Mouse (Mus musculus): Measurements from ENCODE around the gene Nutm1. TPM values are rescaled to one million over a fixed set of nuclear protein-coding genes. Genes with fewer than 3 reads are reported as not detected.

The Nutm1 gene
- polyA plus RNA-seq, 1 experiment from 2014 or later, result 0.09 TPM

DNA sequence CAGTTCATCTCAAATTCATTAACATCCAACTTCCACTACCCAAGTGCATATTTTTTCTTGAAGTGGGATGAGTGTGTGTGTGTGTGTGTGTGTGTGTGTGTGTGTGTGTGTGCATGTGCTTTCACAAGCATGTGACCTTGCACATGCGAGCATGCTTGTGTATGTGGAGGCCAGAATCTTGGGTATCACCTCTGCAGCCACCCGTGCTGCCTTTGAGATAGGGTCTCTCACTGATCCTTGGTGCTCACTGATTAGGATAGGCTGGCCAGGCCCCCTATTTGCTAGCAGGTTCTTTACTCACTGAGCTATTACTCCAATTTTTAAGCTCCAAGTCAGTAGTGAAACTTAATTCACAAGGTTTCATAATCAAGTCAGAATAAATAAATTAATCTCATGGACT, 13.8 kb upstream of the Nutm1 start:
- 0 out of 2 replicates have a peak, but pooled peaks cover 3% of the 10 kb centered on the region for H3K36me3 ChIP-seq
- no peak overlapping the region for H3K4me2 ChIP-seq (replicated peaks)
- H3K4me1 ChIP-seq, result peaks cover 9% of the 10 kb centered on the region
- H3K27me3 ChIP-seq, result no peaks in the 10 kb centered on the region
- no peak for ATAC-seq (ENCODE audit: low FRiP score)
- H3K27ac ChIP-seq, result no peak overlapping the region
- no peak overlapping the region for H3K9ac ChIP-seq
- no peaks in the 10 kb centered on the region for H3K9me3 ChIP-seq (replicated peaks)
- no peak overlapping the region for H3K4me3 ChIP-seq
- WGBS, result 90% methylated on average over 2 of the region's 2 CpGs

DNA sequence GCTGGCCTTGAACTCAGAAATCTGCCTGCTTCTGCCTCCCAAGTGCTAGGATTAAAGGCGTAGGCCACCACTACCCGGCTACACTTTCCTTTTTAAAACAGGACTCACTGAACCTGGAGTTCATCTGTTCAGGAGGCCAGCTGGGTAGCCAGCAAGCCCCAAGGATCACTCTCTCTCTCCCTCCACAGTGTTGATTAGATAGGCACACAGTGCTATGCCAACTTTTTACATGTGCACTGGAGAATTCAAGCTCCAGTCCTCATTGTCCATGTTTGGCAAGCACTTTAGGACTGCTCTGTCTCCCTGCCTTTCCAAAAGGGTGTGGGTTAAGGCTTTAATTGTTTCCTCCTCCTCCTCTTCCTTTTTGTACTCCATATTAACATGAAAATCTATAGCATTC, 10.9 kb upstream of the Nutm1 start:
- H3K9ac ChIP-seq, result no peak overlapping the region
- WGBS, result 95% methylated on average over 2 of the region's 2 CpGs
- ATAC-seq (ENCODE audit: low FRiP score), result no peak
- no peak overlapping the region for H3K27ac ChIP-seq
- no peaks in the 10 kb centered on the region for H3K9me3 ChIP-seq (replicated peaks)
- no peak overlapping the region for H3K4me2 ChIP-seq (replicated peaks)
- no peak overlapping the region for H3K4me3 ChIP-seq
- H3K4me1 ChIP-seq, result peaks cover 24% of the 10 kb centered on the region
- H3K36me3 ChIP-seq, result no peaks in the 10 kb centered on the region
- H3K27me3 ChIP-seq, result no peaks in the 10 kb centered on the region

DNA sequence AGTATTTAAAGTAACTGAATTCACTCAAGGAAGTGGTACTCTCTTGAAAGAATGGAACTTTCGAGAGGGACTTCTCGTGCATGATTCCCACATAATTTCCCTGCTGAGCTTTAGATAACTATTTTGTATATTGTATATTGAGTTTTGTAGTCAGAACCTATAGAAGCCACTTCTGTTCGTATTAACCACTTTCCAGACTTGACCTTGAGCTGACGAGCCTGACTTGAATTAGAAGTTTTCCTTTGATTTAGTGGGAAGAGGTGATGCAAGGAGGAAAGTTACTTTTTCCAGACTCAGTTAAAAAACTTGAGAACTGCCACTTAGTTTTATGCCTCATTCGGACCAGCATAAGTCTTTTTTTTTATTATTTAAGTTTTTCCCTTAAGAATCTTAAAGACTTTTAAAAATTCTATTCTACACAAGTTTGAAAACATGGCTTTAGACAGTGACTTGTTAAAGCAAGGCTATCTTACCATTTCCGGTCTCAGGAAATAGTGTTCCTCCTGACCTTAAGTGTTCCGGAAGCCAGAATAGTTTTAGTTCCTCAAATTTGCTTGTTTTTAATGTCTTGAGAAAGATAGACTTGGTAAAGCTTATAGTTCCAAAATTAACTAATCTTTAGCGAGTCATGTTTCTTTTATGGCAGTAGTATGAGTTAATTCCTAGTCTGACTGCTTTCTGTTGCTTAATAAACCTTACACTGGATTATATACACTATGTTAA, 8.6 kb upstream of the Nutm1 start:
- no peaks in the 10 kb centered on the region for H3K27me3 ChIP-seq
- no peak overlapping the region for H3K27ac ChIP-seq
- 84% methylated on average over 8 of the region's 8 CpGs for WGBS
- no peak overlapping the region for H3K9ac ChIP-seq
- peak overlapping the region; percentile 92 for H3K4me2 ChIP-seq (replicated peaks)
- H3K36me3 ChIP-seq, result no peaks in the 10 kb centered on the region
- no peak for ATAC-seq (ENCODE audit: low FRiP score)
- peaks cover 32% of the 10 kb centered on the region for H3K4me1 ChIP-seq
- no peak overlapping the region for H3K4me3 ChIP-seq
- H3K9me3 ChIP-seq (replicated peaks), result no peaks in the 10 kb centered on the region

GRCm38 (mm10) chr2:112266780-112267179, 7.7 kb upstream of the Nutm1 start:
- WGBS, result 55% methylated on average over 10 of the region's 10 CpGs

GRCm38 (mm10) chr2:112266242-112266592, 7.1 kb upstream of the Nutm1 start, which contains the start of gene Gm21985:
TSS of gene Gm21985 (plus strand) at chr2:112266314.
- peaks cover 35% of the 10 kb centered on the region for H3K4me1 ChIP-seq
- peak within 1 kb of the TSS; percentile 92 for H3K4me2 ChIP-seq (replicated peaks)
- H3K27me3 ChIP-seq, result no peaks in the 10 kb centered on the region
- H3K9me3 ChIP-seq (replicated peaks), result no peaks in the 10 kb centered on the region
- peak within 1 kb of the TSS; percentile 96 for H3K27ac ChIP-seq
- WGBS, result 3% methylated on average over 11 of the region's 11 CpGs
- peak; percentile 43 for ATAC-seq (ENCODE audit: low FRiP score)
- no peaks in the 10 kb centered on the region for H3K36me3 ChIP-seq
- peak within 1 kb of the TSS; percentile 82 for H3K4me3 ChIP-seq
- peak within 1 kb of the TSS; percentile 81 for H3K9ac ChIP-seq

More at GRCm38 (mm10) chr2:112266780-112267179, 7.7 kb upstream of the Nutm1 start:
- no peak overlapping the region for H3K27ac ChIP-seq
- no peaks in the 10 kb centered on the region for H3K9me3 ChIP-seq (replicated peaks)
- ATAC-seq (ENCODE audit: low FRiP score), result no peak
- peak overlapping the region; percentile 81 for H3K9ac ChIP-seq
- H3K4me3 ChIP-seq, result peak overlapping the region; percentile 82
- no peaks in the 10 kb centered on the region for H3K27me3 ChIP-seq
- H3K4me2 ChIP-seq (replicated peaks), result peak overlapping the region; percentile 92
- peaks cover 35% of the 10 kb centered on the region for H3K4me1 ChIP-seq
- H3K36me3 ChIP-seq, result no peaks in the 10 kb centered on the region

GRCm38 (mm10) chr2:112265448-112266241, 6.6 kb upstream of the Nutm1 start, which contains the start of gene Slc12a6:
TSS of gene Slc12a6 (plus strand) at chr2:112265825.
- H3K4me1 ChIP-seq, result peaks cover 35% of the 10 kb centered on the region
- ATAC-seq (ENCODE audit: low FRiP score), result peak; percentile 96

DNA sequence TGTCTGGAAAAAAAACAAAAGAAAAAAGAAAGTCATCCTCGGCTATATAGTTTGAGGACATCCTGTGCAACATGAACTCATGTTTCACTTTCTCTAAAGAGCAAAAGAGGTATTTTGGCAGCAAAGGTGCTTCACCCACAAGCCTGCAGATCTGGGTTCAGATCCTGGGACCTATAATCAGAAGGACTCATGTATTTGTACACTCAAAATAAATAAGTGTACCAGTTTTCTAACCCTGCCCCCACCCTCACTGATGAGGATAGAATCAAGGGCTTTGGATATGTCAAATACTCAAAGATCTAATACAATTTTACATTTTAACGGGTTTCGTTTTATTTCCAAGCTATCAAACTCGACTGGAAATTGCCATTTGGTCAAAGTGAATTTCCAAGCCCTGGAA, 5.3 kb upstream of the Nutm1 start:
- Histone ChIP-seq H3K4me1 (peaks cover 32% of the 10 kb centered on the region), H3K9me3 (replicated peaks) (no peaks in the 10 kb centered on the region), H3K27me3 (no peaks in the 10 kb centered on the region), H3K4me3 (no peak overlapping the region), H3K27ac (no peak overlapping the region), H3K36me3 (no peaks in the 10 kb centered on the region), H3K4me2 (replicated peaks) (no peak overlapping the region), H3K9ac (no peak overlapping the region)
- WGBS, result 86% methylated on average over 4 of the region's 4 CpGs
- no peak for ATAC-seq (ENCODE audit: low FRiP score)

More at GRCm38 (mm10) chr2:112265448-112266241, 6.6 kb upstream of the Nutm1 start, which contains the start of gene Slc12a6:
- Histone ChIP-seq H3K9me3 (replicated peaks) (no peaks in the 10 kb centered on the region), H3K27ac (peak within 1 kb of the TSS; percentile 96), H3K4me2 (replicated peaks) (peak within 1 kb of the TSS; percentile 92), H3K4me3 (peak within 1 kb of the TSS; percentile 82), H3K27me3 (no peaks in the 10 kb centered on the region), H3K9ac (peak within 1 kb of the TSS; percentile 81), H3K36me3 (no peaks in the 10 kb centered on the region)
- under 1% methylated on average over 66 of the region's 85 CpGs for WGBS

DNA sequence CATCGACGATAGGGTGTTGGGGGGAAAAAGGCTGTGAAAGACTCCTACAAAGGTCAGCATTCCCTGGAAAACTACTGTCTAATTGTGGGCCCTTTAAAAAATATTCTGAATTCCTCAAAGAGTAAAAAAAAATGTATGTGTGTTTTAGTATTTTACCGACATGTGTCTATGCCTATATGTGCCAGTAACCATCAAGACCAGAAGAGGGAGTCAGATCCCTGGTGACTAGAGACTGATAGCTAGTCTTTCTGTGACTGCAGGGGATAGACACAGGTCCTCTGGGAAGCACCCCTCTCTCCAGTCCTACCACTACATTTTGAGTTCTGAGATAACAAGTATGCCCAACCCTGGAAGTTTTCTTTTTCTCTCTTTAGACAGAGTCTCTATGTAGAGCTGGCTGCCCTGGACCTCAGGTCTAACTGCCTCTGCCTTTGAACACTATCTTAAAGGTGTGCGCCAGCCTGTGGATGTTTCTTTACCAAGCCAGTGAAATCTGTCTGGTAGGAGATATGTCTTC, 3.7 kb upstream of the Nutm1 start:
- Histone ChIP-seq H3K27ac (no peak overlapping the region), H3K4me3 (peak overlapping the region; percentile 58), H3K4me1 (peaks cover 26% of the 10 kb centered on the region), H3K36me3 (no peaks in the 10 kb centered on the region), H3K27me3 (no peaks in the 10 kb centered on the region), H3K4me2 (replicated peaks) (peak overlapping the region; percentile 68), H3K9ac (peak overlapping the region; percentile 62; the same call in 1 of the 2 replicates), H3K9me3 (replicated peaks) (no peaks in the 10 kb centered on the region)
- ATAC-seq (ENCODE audit: low FRiP score), result no peak
- 38% methylated on average over 4 of the region's 4 CpGs for WGBS

- ATAC-seq (ENCODE audit: low FRiP score), result peak; percentile 61
- Histone ChIP-seq H3K4me1 (peaks cover 19% of the 10 kb centered on the region), H3K9me3 (replicated peaks) (no peaks in the 10 kb centered on the region), H3K9ac (peak within 1 kb of the TSS; percentile 62), H3K27me3 (no peaks in the 10 kb centered on the region), H3K4me3 (peak within 1 kb of the TSS; percentile 58), H3K4me2 (replicated peaks) (peak within 1 kb of the TSS; percentile 68), H3K36me3 (no peaks in the 10 kb centered on the region), H3K27ac (peak within 1 kb of the TSS; percentile 74)
- WGBS, result under 1% methylated on average over 36 of the region's 36 CpGs
Observed at GRCm38 (mm10) chr2:112261748-112262653, 2.9 kb upstream of the Nutm1 start, which contains the start of gene Nop10. TSS of gene Nop10 (plus strand) at chr2:112261926.

- no peak overlapping the region for H3K27ac ChIP-seq
- H3K9me3 ChIP-seq (replicated peaks), result no peaks in the 10 kb centered on the region
- H3K4me1 ChIP-seq, result no peaks in the 10 kb centered on the region
- ATAC-seq (ENCODE audit: low FRiP score), result no peak
- no peak overlapping the region for H3K4me3 ChIP-seq
- no peaks in the 10 kb centered on the region for H3K36me3 ChIP-seq
- no peak overlapping the region for H3K9ac ChIP-seq
- H3K27me3 ChIP-seq, result no peaks in the 10 kb centered on the region
- no peak overlapping the region for H3K4me2 ChIP-seq (replicated peaks)
- WGBS, result 71% methylated on average over 7 of the region's 7 CpGs
Observed at GRCm38 (mm10) chr2:112254675-112255515, 4.2 kb downstream of the Nutm1 start.
